Mouse (Mus musculus) liver, embryonic 12.5 days (tissue): ENCODE data around the gene Cdh5. TPM values are rescaled to one million over a fixed set of nuclear protein-coding genes. Genes with fewer than 3 reads are reported as not detected.

Source experiments
- ATAC-seq: fragments of 200-750 bp; cut with Nextera tagmentation; 2 replicates; pipeline ENCODE4 v1.8.0; 2017; ENCODE audit warnings: moderate number of reproducible peaks, mild to moderate bottlenecking, moderate library complexity
- H3K27ac ChIP-seq: fragments of 300-500 bp; sonication (generic); 2 replicates; pipeline ENCODE4 v1.5.1; 2016; ENCODE audit warnings: mild to moderate bottlenecking
- H3K27me3 ChIP-seq: fragments of 300-500 bp; sonication (generic); replicated peaks from 2 replicates; pipeline ENCODE4 v1.6.1; 2016; ENCODE audit warnings: mild to moderate bottlenecking, moderate library complexity
- H3K36me3 ChIP-seq: fragments of 300-500 bp; sonication (generic); 2 replicates; pipeline ENCODE4 v1.6.1; 2016; ENCODE audit warnings: mild to moderate bottlenecking, moderate library complexity
- H3K4me1 ChIP-seq: fragments of 300-500 bp; sonication (generic); 2 replicates; pipeline ENCODE4 v1.6.1; 2016
- H3K4me2 ChIP-seq: fragments of 300-500 bp; sonication (generic); 2 replicates; pipeline ENCODE4 v1.6.1; 2016; ENCODE audit warnings: mild to moderate bottlenecking, moderate library complexity
- H3K4me3 ChIP-seq: fragments of 300-500 bp; sonication (generic); 2 replicates; pipeline ENCODE4 v1.5.1; 2016; ENCODE audit warnings: mild to moderate bottlenecking, moderate library complexity
- H3K9ac ChIP-seq: fragments of 300-500 bp; sonication (generic); 2 replicates; pipeline ENCODE4 v1.6.1; 2016; ENCODE audit warnings: mild to moderate bottlenecking, moderate library complexity
- H3K9me3 ChIP-seq: fragments of 300-500 bp; sonication (generic); replicated peaks from 2 replicates; pipeline ENCODE4 v1.6.1; 2016; ENCODE audit warnings: mild to moderate bottlenecking, moderate library complexity
- WGBS: fragments of 180-500 bp; shearing (Covaris S2); methylation state at CpG from one replicate; pipeline ENCODE4 v1.1.7; 2016; ENCODE audit not compliant: insufficient replicate concordance; 5-methylcytosine and 5-hydroxymethylcytosine counted together
- polyA plus RNA-seq: library from polyadenylated mRNA; unstranded; fragments of >200 nt; fragmentation: Nextera tagmentation; extraction: Ambion mirVana; gene quantifications from 2 replicates; pipeline ENCODE4 v1.2.1, GENCODE M21; 2016

Cdh5 gene
- polyA plus RNA-seq, 1 experiment from 2014 or later: 9.9 TPM

DNA sequence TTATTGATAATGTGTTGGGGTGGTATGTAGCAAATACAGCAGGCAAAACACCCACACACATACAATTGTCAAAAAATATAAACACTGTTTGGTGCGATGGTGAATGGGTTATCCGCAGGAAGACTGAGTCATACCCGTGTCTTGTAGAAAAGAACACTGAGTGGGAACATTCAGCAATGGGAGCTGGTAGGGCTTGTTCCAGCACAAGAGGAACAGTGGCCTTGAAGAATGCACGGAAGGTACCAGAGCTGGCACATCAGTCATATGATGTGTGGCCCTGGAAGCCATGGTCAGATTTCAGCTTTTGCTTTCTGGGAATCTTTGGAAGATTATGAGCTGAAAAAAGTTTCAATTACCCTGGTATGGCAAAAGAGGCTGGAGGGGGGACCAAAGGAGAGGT lies 85.4 kb downstream of the Cdh5 start:
- Histone ChIP-seq H3K4me3 (no peak overlapping the region), H3K27ac (no peak overlapping the region), H3K36me3 (no peaks in the 10 kb centered on the region), H3K9ac (no peak overlapping the region), H3K4me1 (no peaks in the 10 kb centered on the region), H3K27me3 (peaks cover 12% of the 10 kb centered on the region; the same call in 1 of the 2 replicates), H3K9me3 (no peaks in the 10 kb centered on the region), H3K4me2 (no peak overlapping the region)
- no peak for ATAC-seq
- WGBS: 76% methylated on average over 4 of the region's 4 CpGs

DNA sequence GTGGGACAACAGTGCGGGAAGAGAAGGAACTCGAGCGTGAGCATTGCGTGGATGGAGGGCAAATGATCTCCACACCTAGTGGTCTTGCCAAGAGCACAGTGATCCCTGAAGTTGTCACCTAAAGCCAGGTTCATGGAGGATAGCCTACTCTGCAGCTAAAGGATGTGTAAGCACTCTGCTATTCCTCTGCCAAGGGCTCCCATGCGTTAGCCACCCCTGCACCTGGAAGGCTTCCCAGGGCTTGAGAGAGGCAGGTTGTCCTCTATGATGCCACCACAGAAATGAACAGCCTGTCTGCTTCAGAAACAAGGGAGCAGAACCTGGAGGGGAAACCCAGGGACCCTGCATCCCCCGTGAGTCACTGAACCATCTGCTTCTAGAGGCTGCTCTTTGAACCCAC lies 86.2 kb downstream of the Cdh5 start:
- no peak overlapping the region for H3K4me3 ChIP-seq
- no peaks in the 10 kb centered on the region for H3K36me3 ChIP-seq
- peaks cover 12% of the 10 kb centered on the region; the same call in 1 of the 2 replicates for H3K27me3 ChIP-seq
- H3K9me3 ChIP-seq: no peaks in the 10 kb centered on the region
- no peaks in the 10 kb centered on the region for H3K4me1 ChIP-seq
- H3K27ac ChIP-seq: no peak overlapping the region
- 73% methylated on average over 6 of the region's 6 CpGs for WGBS
- ATAC-seq: no peak
- H3K9ac ChIP-seq: no peak overlapping the region
- no peak overlapping the region for H3K4me2 ChIP-seq

DNA sequence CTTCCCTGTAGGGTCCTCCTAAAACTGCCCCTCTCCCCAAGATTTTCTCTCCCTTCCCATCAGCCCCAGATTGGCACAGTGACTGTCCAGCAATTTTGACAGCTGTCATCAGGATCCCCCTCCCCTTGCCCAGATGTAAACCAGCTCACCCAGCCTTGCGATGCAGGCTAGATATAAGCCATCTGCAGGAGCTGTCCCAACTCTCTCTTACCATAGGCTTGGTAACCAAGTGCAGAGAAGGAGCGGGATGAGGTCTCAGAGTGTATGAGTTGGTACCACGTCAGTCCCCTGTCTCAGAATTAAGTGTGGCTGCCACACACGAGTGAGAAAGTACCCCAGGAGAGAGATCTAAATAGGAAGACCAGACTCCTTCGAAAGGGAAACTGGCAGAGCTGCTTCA lies 87.0 kb downstream of the Cdh5 start:
- H3K27me3 ChIP-seq: peaks cover 12% of the 10 kb centered on the region; the same call in 1 of the 2 replicates
- no peak overlapping the region for H3K4me3 ChIP-seq
- ATAC-seq: no peak
- no peak overlapping the region for H3K27ac ChIP-seq
- H3K36me3 ChIP-seq: no peaks in the 10 kb centered on the region
- H3K9ac ChIP-seq: no peak overlapping the region
- no peaks in the 10 kb centered on the region for H3K9me3 ChIP-seq
- H3K4me2 ChIP-seq: no peak overlapping the region
- H3K4me1 ChIP-seq: no peaks in the 10 kb centered on the region
- 45% methylated on average over 5 of the region's 5 CpGs for WGBS

DNA sequence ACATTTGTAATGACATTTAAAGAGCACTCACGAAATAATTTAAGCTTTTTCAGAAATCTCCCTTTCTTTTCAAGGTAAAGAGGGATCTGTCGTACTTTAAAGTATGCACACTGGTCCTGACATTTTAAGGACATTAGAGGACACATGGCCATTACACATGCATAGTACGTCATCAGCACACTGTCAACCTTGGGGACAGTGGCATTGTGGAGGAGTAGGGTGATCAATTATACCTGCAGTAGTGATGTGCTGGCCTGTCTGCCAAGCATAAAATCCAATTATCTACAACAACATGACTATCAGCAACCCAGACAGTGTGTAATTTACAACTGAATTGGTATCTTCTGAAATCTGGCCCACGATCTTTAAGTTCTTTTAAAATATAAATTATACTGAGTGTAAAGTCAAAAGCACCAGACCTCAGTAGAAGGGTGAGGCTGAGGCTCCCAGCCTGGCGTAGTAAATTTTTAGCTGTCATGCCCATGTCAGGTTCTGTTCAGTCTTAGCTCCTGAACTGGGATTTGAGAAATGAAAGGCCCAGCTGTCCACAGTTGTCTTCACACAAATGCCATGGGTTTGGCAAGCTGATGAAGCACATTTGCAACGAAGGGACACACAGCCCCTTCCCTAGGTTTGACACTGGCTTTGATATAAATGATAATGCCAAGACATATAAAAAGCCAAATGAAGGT lies 89.5 kb downstream of the Cdh5 start:
- Histone ChIP-seq H3K9me3 (no peaks in the 10 kb centered on the region), H3K36me3 (no peaks in the 10 kb centered on the region), H3K4me1 (no peaks in the 10 kb centered on the region), H3K4me3 (no peak overlapping the region), H3K27ac (no peak overlapping the region), H3K9ac (no peak overlapping the region), H3K27me3 (peaks cover 12% of the 10 kb centered on the region; the same call in 1 of the 2 replicates), H3K4me2 (no peak overlapping the region)
- WGBS: 57% methylated on average over 6 of the region's 6 CpGs
- ATAC-seq: no peak

DNA sequence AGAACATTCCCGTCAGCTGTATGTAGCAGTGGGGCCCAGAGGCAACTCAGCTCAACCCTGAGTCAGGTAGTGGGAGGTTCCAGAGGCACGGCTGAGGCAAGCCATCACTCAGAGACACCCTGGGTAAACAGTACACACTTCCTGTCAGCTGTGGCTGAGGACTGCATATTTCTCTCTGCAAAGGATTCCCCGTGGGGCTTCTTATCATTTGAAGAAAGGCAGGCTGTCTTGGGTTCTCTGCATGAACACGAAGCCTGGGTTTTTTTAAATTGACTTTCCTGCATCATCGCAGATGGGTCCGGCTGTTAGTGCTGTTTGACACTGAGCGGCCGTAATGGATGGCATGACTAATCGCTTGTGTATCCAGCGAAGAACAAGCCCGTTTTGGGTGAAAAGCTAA lies 90.1 kb downstream of the Cdh5 start:
- Histone ChIP-seq H3K4me3 (no peak overlapping the region), H3K9ac (no peak overlapping the region), H3K27ac (no peak overlapping the region), H3K9me3 (no peaks in the 10 kb centered on the region), H3K27me3 (peaks cover 12% of the 10 kb centered on the region; the same call in 1 of the 2 replicates), H3K4me2 (no peak overlapping the region), H3K4me1 (no peaks in the 10 kb centered on the region), H3K36me3 (no peaks in the 10 kb centered on the region)
- ATAC-seq: no peak; the same call in 1 of the 2 replicates
- WGBS: 46% methylated on average over 11 of the region's 11 CpGs

Other genes with a start within 250 kb of the Cdh5 start
- gene Bean1, start 68.8 kb downstream of the Cdh5 start, polyA plus RNA-seq: 0.06 TPM in 1 of 2 replicates, not detected in the other
- gene Tk2, start 146.9 kb downstream of the Cdh5 start, polyA plus RNA-seq: 8.1 and 9.1 TPM in 2 replicates
- 20.6 and 21.6 TPM in 2 replicates for gene Cklf, start 149.2 kb downstream of the Cdh5 start, polyA plus RNA-seq
- not detected in 2 replicates for gene Cmtm2a, start 191.6 kb downstream of the Cdh5 start, polyA plus RNA-seq
- not detected in 2 replicates for gene Gm45711, start 208.5 kb downstream of the Cdh5 start, polyA plus RNA-seq
- gene Cmtm1, start 208.5 kb downstream of the Cdh5 start, polyA plus RNA-seq: not detected in 2 replicates
- not detected in 2 replicates for gene Gm11020, start 219.9 kb downstream of the Cdh5 start, polyA plus RNA-seq
- not detected in 2 replicates for gene Cmtm2b, start 220.6 kb downstream of the Cdh5 start, polyA plus RNA-seq
- gene Cmtm3, start 237.8 kb downstream of the Cdh5 start, polyA plus RNA-seq: 34.5 and 34.8 TPM in 2 replicates